Mouse (Mus musculus) spleen, adult 2 months (tissue): Measurements from ENCODE around the gene Gm11037.

ENCODE experiments used
- CTCF ChIP-seq: fragments of 200-500 bp; IDR thresholded peaks from 2 replicates; pipeline ENCODE4 v1.5.1; 2011; ENCODE audit warnings: mild to moderate bottlenecking, inconsistent platforms; ENCODE audit not compliant: insufficient read depth, insufficient read length, insufficient replicate concordance; ENCODE audit errors: extremely low read depth
- POLR2A ChIP-seq: fragments of 200-500 bp; IDR thresholded peaks from 2 replicates; pipeline ENCODE4 v1.6.1; 2011; ENCODE audit warnings: low read depth, low read length, inconsistent platforms

GRCm38 (mm10) chr2:131163924-131164323, 30.6 kb downstream of the Gm11037 start:
- TF ChIP-seq POLR2A (no peak), CTCF (no peak)
